Mouse (Mus musculus) thymus, adult 2 months (tissue): Measurements from ENCODE around the gene 2610028H24Rik. TPM values are rescaled to one million over a fixed set of nuclear protein-coding genes. Genes with fewer than 3 reads are reported as not detected.
A peak's percentile ranks its signal among the peaks of the same experiment; 100 is the strongest.

ENCODE experiments used
- DNase-seq: peaks from one replicate; pipeline ENCODE4 v3.0.0; 2021
- H3K27ac ChIP-seq: fragments of 200-500 bp; 2 replicates; pipeline ENCODE4 v1.5.1; 2012; ENCODE audit warnings: low read length, control low read depth; ENCODE audit not compliant: control insufficient read depth, insufficient read depth
- H3K27me3 ChIP-seq: fragments of 200-500 bp; 2 replicates; pipeline ENCODE4 v1.6.1; 2012; ENCODE audit warnings: mild to moderate bottlenecking, low read length, moderate library complexity, mixed read lengths; ENCODE audit not compliant: control insufficient read depth, insufficient read depth
- H3K36me3 ChIP-seq: fragments of 200-500 bp; 2 replicates; pipeline ENCODE4 v1.6.1; 2012; ENCODE audit warnings: mild to moderate bottlenecking, low read length, moderate library complexity; ENCODE audit not compliant: control insufficient read depth, insufficient read depth
- H3K4me1 ChIP-seq: fragments of 200-500 bp; replicated peaks from 2 replicates; pipeline ENCODE4 v1.6.1; 2012; ENCODE audit warnings: low read length; ENCODE audit not compliant: control insufficient read depth, insufficient read depth
- H3K4me3 ChIP-seq: fragments of 200-500 bp; 2 replicates; pipeline ENCODE4 v1.5.1; 2012; ENCODE audit warnings: mild to moderate bottlenecking, low read length, control low read depth, moderate library complexity; ENCODE audit not compliant: control insufficient read depth, insufficient read depth
- CTCF ChIP-seq: fragments of 200-500 bp; IDR thresholded peaks from 2 replicates; pipeline ENCODE4 v1.5.1; 2012; ENCODE audit warnings: mild to moderate bottlenecking, control low read depth, low read length, moderate library complexity, borderline replicate concordance; ENCODE audit not compliant: control insufficient read depth, poor library complexity, insufficient read depth; ENCODE audit errors: extremely low read depth
- POLR2A ChIP-seq: fragments of 200-500 bp; IDR thresholded peaks from 2 replicates; pipeline ENCODE4 v1.6.1; 2012; ENCODE audit warnings: mild to moderate bottlenecking, low read length, control low read depth, moderate library complexity; ENCODE audit not compliant: control insufficient read depth, poor library complexity, insufficient read depth; ENCODE audit errors: extremely low read depth
- WGBS: fragments of 180-500 bp; shearing (Covaris S2); methylation state at CpG from one replicate; pipeline ENCODE4 v1.1.7; 2018; 5-methylcytosine and 5-hydroxymethylcytosine counted together
- polyA plus RNA-seq: library from polyadenylated mRNA; depleted of rRNA; stranded (reverse); fragments of >200 nt; gene quantifications from 2 replicates; pipeline ENCODE4 v1.2.3, GENCODE M21; 2012

The 2610028H24Rik gene
- polyA plus RNA-seq, 1 experiment, result 0.61 TPM

DNA sequence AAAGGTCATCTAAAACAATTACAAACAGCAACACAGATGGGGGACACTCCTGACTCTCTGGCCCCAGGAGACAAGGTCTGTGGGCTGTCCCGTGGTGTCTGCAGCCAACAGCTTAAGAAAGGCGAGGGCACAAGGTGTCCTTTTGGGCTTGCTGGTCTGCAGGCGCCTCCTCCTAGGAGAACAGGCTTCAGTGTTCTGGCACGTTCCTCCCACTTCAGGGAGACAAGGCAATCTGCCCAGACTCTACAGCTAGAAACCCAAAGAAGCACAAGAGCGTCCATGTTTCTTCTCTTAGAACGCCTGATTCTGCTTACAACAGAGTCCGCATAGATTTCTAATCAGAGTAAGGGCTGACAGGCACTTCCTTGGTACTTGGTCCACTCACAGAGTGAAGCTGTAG is 13.4 kb downstream of the 2610028H24Rik start:
- Histone ChIP-seq H3K36me3 (no peaks in the 10 kb centered on the region), H3K4me1 (no peaks in the 10 kb centered on the region), H3K27me3 (no peaks in the 10 kb centered on the region), H3K27ac (no peak overlapping the region), H3K4me3 (no peak overlapping the region)
- 96% methylated on average over 7 of the region's 7 CpGs for WGBS
- DNase-seq, result no peak
- TF ChIP-seq POLR2A (no peak), CTCF (no peak)

- no peak for DNase-seq
- H3K4me3 ChIP-seq, result no peak overlapping the region
- H3K27ac ChIP-seq, result no peak overlapping the region
- H3K27me3 ChIP-seq, result no peaks in the 10 kb centered on the region
- TF ChIP-seq POLR2A (no peak), CTCF (no peak)
- H3K36me3 ChIP-seq, result no peaks in the 10 kb centered on the region
- 93% methylated on average over 6 of the region's 6 CpGs for WGBS
- H3K4me1 ChIP-seq, result no peaks in the 10 kb centered on the region
These were observed 13.8 kb downstream of the 2610028H24Rik start for GRCm38 (mm10) chr10:76462721-76463120.

DNA sequence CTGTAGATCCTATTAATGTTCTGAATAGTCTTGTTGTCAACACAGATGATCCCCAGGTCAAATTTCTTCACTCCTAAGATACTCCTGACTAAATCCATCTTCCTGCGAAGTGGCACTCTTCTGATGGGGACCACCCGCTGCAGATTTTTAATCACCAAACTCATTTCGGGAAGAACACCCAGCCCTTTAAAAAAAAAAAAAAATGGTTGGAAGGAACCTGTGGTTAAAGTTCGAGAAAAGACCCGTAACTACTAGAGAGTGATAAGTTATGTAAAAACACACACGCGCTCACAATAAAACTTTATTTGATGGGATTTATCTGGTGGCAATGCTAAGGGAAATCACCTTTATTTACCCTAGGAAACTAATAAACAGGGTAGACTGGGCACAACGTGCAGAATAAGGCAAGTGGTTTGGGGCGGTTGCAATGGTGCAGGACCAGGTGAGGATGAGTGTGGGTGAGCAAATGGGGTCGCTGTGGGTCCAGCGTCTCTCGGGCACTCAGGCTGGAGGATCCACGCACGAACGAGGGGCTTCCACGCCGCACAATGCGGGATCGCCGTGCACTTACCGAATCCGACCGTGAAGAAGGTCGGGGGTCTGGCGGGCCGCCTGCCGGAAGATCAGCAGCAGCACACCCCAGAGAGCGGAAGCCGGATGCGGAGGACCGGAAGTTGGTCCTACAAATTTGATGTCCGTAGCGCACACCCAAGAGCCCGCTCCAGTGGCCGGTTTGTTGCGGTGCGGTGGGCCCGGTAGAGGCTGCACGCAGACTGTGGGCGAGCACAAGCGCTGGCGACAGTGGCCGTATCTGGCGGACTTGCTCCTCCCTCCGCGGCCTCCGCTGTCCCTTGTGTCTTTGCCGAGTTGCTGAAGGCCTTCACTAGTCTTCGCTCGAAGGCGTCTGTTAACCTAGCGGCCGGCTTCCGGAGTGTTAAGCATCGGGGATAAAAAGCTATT is 19.6 kb downstream of the 2610028H24Rik start, which contains the start of the genes Mcm3ap and Ybey:
Gene Mcm3ap, plus strand, starts transcription at position 725 of the 960 bp plus-strand sequence.
Gene Ybey, minus strand, starts transcription at position 912 of the 960 bp plus-strand sequence.
- peak within 1 kb of the TSS; percentile 63 for H3K4me3 ChIP-seq
- 2% methylated on average over 55 of the region's 55 CpGs for WGBS
- H3K27me3 ChIP-seq, result no peaks in the 10 kb centered on the region
- no peaks in the 10 kb centered on the region; the same call in 1 of the 2 replicates for H3K4me1 ChIP-seq
- TF ChIP-seq CTCF (peak; percentile 79; the same call in 1 of the 2 replicates), POLR2A (peak; percentile 80)
- peaks cover 19% of the 10 kb centered on the region for H3K36me3 ChIP-seq
- peak; percentile 81 for DNase-seq
- no peak within 1 kb of the TSS for H3K27ac ChIP-seq

GRCm38 (mm10) chr10:76473759-76474158 is 24.9 kb downstream of the 2610028H24Rik start:
- H3K27me3 ChIP-seq, result no peaks in the 10 kb centered on the region
- TF ChIP-seq POLR2A (no peak), CTCF (no peak)
- H3K4me3 ChIP-seq, result no peak overlapping the region
- DNase-seq, result no peak
- no peaks in the 10 kb centered on the region; the same call in 1 of the 2 replicates for H3K4me1 ChIP-seq
- H3K27ac ChIP-seq, result no peak overlapping the region
- H3K36me3 ChIP-seq, result peaks cover 52% of the 10 kb centered on the region
- WGBS, result 93% methylated on average over 5 of the region's 5 CpGs

DNA sequence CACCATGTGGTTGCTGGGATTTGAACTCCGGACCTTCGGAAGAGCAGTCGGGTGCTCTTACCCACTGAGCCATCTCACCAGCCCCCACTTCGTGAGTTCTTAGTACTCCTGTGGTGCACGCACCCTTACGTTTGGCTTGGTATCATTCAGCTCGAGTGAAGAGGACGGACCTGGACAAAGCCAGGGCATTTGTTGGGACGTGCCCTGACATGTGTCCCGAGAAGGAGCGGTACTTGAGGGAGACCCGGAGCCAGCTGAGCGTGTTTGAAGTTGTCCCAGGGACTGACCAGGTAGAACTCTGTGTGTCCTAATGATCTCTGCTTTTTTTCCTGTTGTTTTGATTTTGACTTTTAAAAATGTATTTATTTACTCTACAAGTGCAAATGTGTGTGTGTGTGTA is 32.0 kb downstream of the 2610028H24Rik start:
- H3K36me3 ChIP-seq, result peaks cover 86% of the 10 kb centered on the region
- DNase-seq, result no peak
- no peak overlapping the region for H3K27ac ChIP-seq
- 96% methylated on average over 13 of the region's 13 CpGs for WGBS
- H3K27me3 ChIP-seq, result no peaks in the 10 kb centered on the region
- no peak overlapping the region for H3K4me3 ChIP-seq
- H3K4me1 ChIP-seq, result no peaks in the 10 kb centered on the region
- TF ChIP-seq CTCF (no peak), POLR2A (no peak)

DNA sequence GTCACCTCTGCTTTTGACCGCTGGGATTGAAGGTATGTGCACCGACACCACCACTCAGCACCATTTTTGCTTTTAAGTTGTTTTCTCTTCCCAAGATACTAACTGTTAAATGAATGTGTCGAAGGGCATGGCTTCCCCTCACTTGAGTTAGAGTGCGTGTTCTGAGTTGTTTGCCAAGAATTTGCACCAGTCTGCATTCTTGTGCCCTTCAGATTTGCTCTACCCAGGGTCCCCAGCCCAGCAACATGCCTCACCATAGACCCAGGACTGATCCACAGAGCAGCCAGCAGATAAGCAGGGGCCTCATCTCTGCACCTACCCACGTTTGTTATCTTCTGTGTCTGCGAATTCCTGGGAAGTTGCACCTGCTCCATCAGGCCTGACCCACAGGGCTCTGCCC is 32.6 kb downstream of the 2610028H24Rik start:
- H3K4me3 ChIP-seq, result no peak overlapping the region
- WGBS, result 98% methylated on average over 6 of the region's 6 CpGs
- TF ChIP-seq CTCF (no peak), POLR2A (no peak)
- no peak overlapping the region for H3K27ac ChIP-seq
- H3K4me1 ChIP-seq, result no peaks in the 10 kb centered on the region
- peaks cover 84% of the 10 kb centered on the region for H3K36me3 ChIP-seq
- no peak for DNase-seq
- no peaks in the 10 kb centered on the region for H3K27me3 ChIP-seq
